Comparison of ENCODE assay signal across 26 mouse cellular contexts in genomic region chr13:43987338-43987737, GRCm38 (mm10).
DNase-seq lines count a peak whose midpoint lies in the region; ATAC-seq lines count a peak whose summit lies in the region.
"Had no signal": no experiment of that assay in that cellular context is flagged by ENCODE, and none has a peak within 500 bp of the region (broad histone marks: within the 10 kb centered on the region; RNA-seq: fewer than 3 reads in every experiment).

No protein-coding gene starts in this region.

- no peak overlapping the region for H3K4me3 ChIP-seq in forebrain, embryonic 10.5 days
- no peak overlapping the region for H3K4me3 ChIP-seq in forebrain, embryonic 15.5 days
- H3K4me3 ChIP-seq in heart, embryonic 10.5 days = no peak overlapping the region
- no peak overlapping the region for H3K4me3 ChIP-seq in midbrain, embryonic 10.5 days
- no peak overlapping the region for H3K4me3 ChIP-seq in midbrain, embryonic 15.5 days
- H3K4me3 ChIP-seq: heart, embryonic 12.5 days; liver, embryonic 12.5 days had no signal

- no peak for DNase-seq in forebrain, embryonic 10.5 days (ENCODE audit: extremely low spot score, low spot score)
- DNase-seq in heart, embryonic 10.5 days (ENCODE audit: low spot score) = no peak
- DNase-seq in heart, postnatal 36 days = no peak
- no peak for DNase-seq in midbrain, embryonic 10.5 days (ENCODE audit: low spot score)
- DNase-seq in forelimb bud, embryonic 11.5 days (ENCODE audit: low read depth, low spot score) = peak; percentile 34
- DNase-seq in right cerebral cortex, postnatal 25 days = no peak
- DNase-seq: adrenal gland, adult 8-10 months; cerebellum, adult 8-10 months; cerebellum, postnatal 25 days; gastrocnemius, postnatal 14 days; kidney, adult 11 months; kidney, postnatal 14 days; liver, postnatal 0 days; lung, postnatal 4 days; right cerebral cortex, adult 18-20 months; right cerebral cortex, postnatal 4 days; thymus, adult 18-20 months; thymus, postnatal 25 days had no signal

- intact Hi-C loops in heart, postnatal 36 days (cut with DNase I) = no loop called here

- no peaks in the 10 kb centered on the region for H3K36me3 ChIP-seq in forebrain, embryonic 10.5 days (replicated peaks)
- no peaks in the 10 kb centered on the region for H3K36me3 ChIP-seq in forebrain, embryonic 15.5 days
- H3K36me3 ChIP-seq in heart, embryonic 10.5 days = no peaks in the 10 kb centered on the region
- H3K36me3 ChIP-seq in midbrain, embryonic 10.5 days = no peaks in the 10 kb centered on the region
- H3K36me3 ChIP-seq in midbrain, embryonic 15.5 days (replicated peaks) = no peaks in the 10 kb centered on the region
- H3K36me3 ChIP-seq: heart, embryonic 12.5 days; liver, embryonic 12.5 days had no signal

- H3K27ac ChIP-seq in forebrain, embryonic 10.5 days = peak overlapping the region; percentile 68
- H3K27ac ChIP-seq in forebrain, embryonic 15.5 days (replicated peaks) = no peak overlapping the region
- H3K27ac ChIP-seq in heart, embryonic 10.5 days = peak overlapping the region; percentile 36; the same call in 1 of the 2 replicates
- peak overlapping the region; percentile 57 for H3K27ac ChIP-seq in midbrain, embryonic 10.5 days (replicated peaks)
- H3K27ac ChIP-seq in midbrain, embryonic 15.5 days = no peak overlapping the region
- H3K27ac ChIP-seq: liver, embryonic 12.5 days; stomach, postnatal 0 days had no signal

- H3K9ac ChIP-seq in forebrain, embryonic 15.5 days (replicated peaks) = no peak overlapping the region
- H3K9ac ChIP-seq in midbrain, embryonic 15.5 days = no peak overlapping the region
- H3K9ac ChIP-seq: heart, embryonic 12.5 days; liver, embryonic 12.5 days; liver, postnatal 0 days had no signal

- 27% methylated on average over 6 of the region's 6 CpGs for WGBS in forebrain, embryonic 10.5 days
- 14% methylated on average over 6 of the region's 6 CpGs for WGBS in forebrain, embryonic 15.5 days
- WGBS in heart, embryonic 10.5 days = 55% methylated on average over 6 of the region's 6 CpGs
- 47% methylated on average over 6 of the region's 6 CpGs for WGBS in midbrain, embryonic 10.5 days
- 15% methylated on average over 6 of the region's 6 CpGs for WGBS in midbrain, embryonic 15.5 days

- peaks cover 42% of the 10 kb centered on the region for H3K4me1 ChIP-seq in forebrain, embryonic 10.5 days
- H3K4me1 ChIP-seq in forebrain, embryonic 15.5 days = peaks cover 17% of the 10 kb centered on the region
- H3K4me1 ChIP-seq in heart, embryonic 10.5 days = peaks cover 25% of the 10 kb centered on the region
- H3K4me1 ChIP-seq in midbrain, embryonic 10.5 days = peaks cover 15% of the 10 kb centered on the region
- peaks cover 18% of the 10 kb centered on the region for H3K4me1 ChIP-seq in midbrain, embryonic 15.5 days
- H3K4me1 ChIP-seq: liver, embryonic 12.5 days had no signal

- no peaks in the 10 kb centered on the region; the same call in 1 of the 2 replicates for H3K9me3 ChIP-seq in forebrain, embryonic 10.5 days
- H3K9me3 ChIP-seq in forebrain, embryonic 15.5 days = no peaks in the 10 kb centered on the region
- no peaks in the 10 kb centered on the region for H3K9me3 ChIP-seq in heart, embryonic 10.5 days
- no peaks in the 10 kb centered on the region for H3K9me3 ChIP-seq in midbrain, embryonic 10.5 days (replicated peaks)
- H3K9me3 ChIP-seq in midbrain, embryonic 15.5 days = no peaks in the 10 kb centered on the region
- H3K9me3 ChIP-seq: heart, embryonic 12.5 days; liver, embryonic 12.5 days had no signal

- H3K27me3 ChIP-seq in forebrain, embryonic 10.5 days (ENCODE audit: poor library complexity, severe bottlenecking) = no peaks in the 10 kb centered on the region
- no peaks in the 10 kb centered on the region for H3K27me3 ChIP-seq in forebrain, embryonic 15.5 days
- no peaks in the 10 kb centered on the region for H3K27me3 ChIP-seq in heart, embryonic 10.5 days (ENCODE audit: insufficient read depth, poor library complexity, severe bottlenecking)
- peaks cover 11% of the 10 kb centered on the region; the same call in 1 of the 2 replicates for H3K27me3 ChIP-seq in midbrain, embryonic 10.5 days (ENCODE audit: low read depth, poor library complexity, severe bottlenecking)
- no peaks in the 10 kb centered on the region for H3K27me3 ChIP-seq in midbrain, embryonic 15.5 days (replicated peaks)
- H3K27me3 ChIP-seq: CH12.LX; heart, embryonic 12.5 days; liver, embryonic 12.5 days had no signal

- no peak for ATAC-seq in forebrain, embryonic 15.5 days (replicated peaks)
- ATAC-seq in midbrain, embryonic 15.5 days (replicated peaks) = no peak
- ATAC-seq: inflammation-experienced regulatory T-cells, adult 6 months; liver, embryonic 12.5 days; liver, postnatal 0 days; lung, postnatal 0 days had no signal

- no peak overlapping the region for H3K4me2 ChIP-seq in forebrain, embryonic 15.5 days (replicated peaks)
- no peak overlapping the region for H3K4me2 ChIP-seq in midbrain, embryonic 15.5 days
- H3K4me2 ChIP-seq: heart, embryonic 12.5 days; liver, embryonic 12.5 days had no signal

Comparison
In these comparisons a context has a peak if more than half of its experiments do, and no peak if none do; other contexts are left out.
1. H3K27ac ChIP-seq: peak in forebrain, embryonic 10.5 days (single experiment), heart, embryonic 10.5 days (single experiment) and midbrain, embryonic 10.5 days (single experiment); none in forebrain, embryonic 15.5 days (single experiment) and midbrain, embryonic 15.5 days (single experiment).